Mouse (Mus musculus) liver, embryonic 11.5 days (tissue): ENCODE results near the gene 1810049J17Rik. TPM values are rescaled to one million over a fixed set of nuclear protein-coding genes. Genes with fewer than 3 reads are reported as not detected.

Experiments used
- ATAC-seq: fragments of 200-750 bp; cut with Nextera tagmentation; replicated peaks from 2 replicates; pipeline ENCODE4 v1.8.0; 2017; ENCODE audit warnings: moderate number of reproducible peaks, mild to moderate bottlenecking, moderate TSS enrichment, moderate library complexity; ENCODE audit not compliant: low FRiP score
- DNase-seq: peaks from one replicate; pipeline ENCODE4 v3.0.0-alpha.2; 2017; ENCODE audit warnings: low spot score
- H3K27ac ChIP-seq: fragments of 300-500 bp; sonication (generic); 2 replicates; pipeline ENCODE4 v1.5.1; 2014; ENCODE audit warnings: mild to moderate bottlenecking, low read depth, low read length, control low read depth
- H3K27me3 ChIP-seq: fragments of 300-500 bp; sonication (generic); replicated peaks from 2 replicates; pipeline ENCODE4 v1.6.1; 2014; ENCODE audit warnings: low read length, mixed read lengths; ENCODE audit not compliant: control insufficient read depth, insufficient read depth
- H3K36me3 ChIP-seq: fragments of 300-500 bp; sonication (generic); 2 replicates; pipeline ENCODE4 v1.6.1; 2014; ENCODE audit warnings: mild to moderate bottlenecking, low read length, moderate library complexity, mixed read lengths; ENCODE audit not compliant: control insufficient read depth, insufficient read depth
- H3K4me1 ChIP-seq: fragments of 300-500 bp; sonication (generic); replicated peaks from 2 replicates; pipeline ENCODE4 v1.6.1; 2014; ENCODE audit warnings: low read length, mixed read lengths; ENCODE audit not compliant: control insufficient read depth, insufficient read depth
- H3K4me2 ChIP-seq: fragments of 300-500 bp; sonication (generic); 2 replicates; pipeline ENCODE4 v1.6.1; 2014; ENCODE audit warnings: mild to moderate bottlenecking, control low read depth, moderate library complexity
- H3K4me3 ChIP-seq: fragments of 300-500 bp; sonication (generic); 2 replicates; pipeline ENCODE4 v1.5.1; 2014; ENCODE audit warnings: low read depth, low read length, control low read depth
- H3K9ac ChIP-seq: fragments of 300-500 bp; sonication (generic); 2 replicates; pipeline ENCODE4 v1.6.1; 2014; ENCODE audit warnings: low read depth, low read length, control low read depth
- H3K9me3 ChIP-seq: fragments of 300-500 bp; sonication (generic); 2 replicates; pipeline ENCODE4 v1.6.1; 2016; ENCODE audit warnings: low read length, inconsistent platforms, mixed read lengths; ENCODE audit not compliant: control insufficient read depth
- WGBS: fragments of 180-500 bp; shearing (Covaris S2); extraction: QIAGEN DNeasy Blood & Tissue Kit; methylation state at CpG from one replicate; pipeline ENCODE4 v1.1.7; 2014; 5-methylcytosine and 5-hydroxymethylcytosine counted together
- polyA plus RNA-seq: library from polyadenylated mRNA; unstranded; fragments of >200 nt; fragmentation: Nextera tagmentation; extraction: Ambion mirVana; gene quantifications from 2 replicates; pipeline ENCODE4 v1.2.1, GENCODE M21; 2014

1810049J17Rik gene
- polyA plus RNA-seq, 1 experiment from 2014 or later: 1.3 TPM

DNA sequence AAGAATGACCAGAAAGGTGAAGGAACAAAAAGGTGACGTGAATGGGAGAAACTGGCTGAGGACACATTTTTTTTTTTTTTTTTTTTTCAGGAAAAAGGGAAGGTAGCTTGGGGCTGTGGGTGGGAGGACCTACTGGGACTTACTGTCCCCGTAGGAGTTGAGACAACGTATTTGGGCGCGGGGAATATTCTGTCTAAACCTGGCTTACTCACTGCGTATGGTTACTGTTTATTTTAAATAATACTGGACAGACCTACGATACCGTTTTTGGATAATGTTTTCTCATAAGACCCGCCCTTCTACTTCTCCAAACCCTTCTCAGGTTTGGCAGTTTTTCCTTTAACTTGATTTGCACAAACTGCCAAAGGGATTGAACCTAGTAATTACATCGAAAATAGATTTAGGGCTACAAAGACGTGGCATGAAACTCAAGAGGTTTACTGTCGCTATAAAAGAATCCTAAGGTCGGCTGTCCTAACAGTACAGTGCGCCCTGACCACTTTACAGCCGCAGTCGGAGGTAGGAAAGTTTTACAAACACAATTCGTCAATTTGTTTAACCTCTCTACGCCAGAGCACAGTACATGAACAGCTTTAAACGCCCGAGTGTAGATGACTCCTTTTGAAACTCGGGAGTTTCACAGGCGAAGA lies 1.1 kb downstream of the 1810049J17Rik start:
- peaks cover 13% of the 10 kb centered on the region for H3K4me1 ChIP-seq
- peak overlapping the region; percentile 92 for H3K4me2 ChIP-seq
- peak overlapping the region; percentile 95 for H3K4me3 ChIP-seq
- ATAC-seq: peak; percentile 22
- H3K27ac ChIP-seq: no peak overlapping the region
- 4% methylated on average over 22 of the region's 22 CpGs for WGBS
- H3K9ac ChIP-seq: peak overlapping the region; percentile 97
- H3K36me3 ChIP-seq: no peaks in the 10 kb centered on the region
- H3K9me3 ChIP-seq: no peaks in the 10 kb centered on the region
- H3K27me3 ChIP-seq: no peaks in the 10 kb centered on the region; the same call in 1 of the 2 replicates
- DNase-seq: no peak

DNA sequence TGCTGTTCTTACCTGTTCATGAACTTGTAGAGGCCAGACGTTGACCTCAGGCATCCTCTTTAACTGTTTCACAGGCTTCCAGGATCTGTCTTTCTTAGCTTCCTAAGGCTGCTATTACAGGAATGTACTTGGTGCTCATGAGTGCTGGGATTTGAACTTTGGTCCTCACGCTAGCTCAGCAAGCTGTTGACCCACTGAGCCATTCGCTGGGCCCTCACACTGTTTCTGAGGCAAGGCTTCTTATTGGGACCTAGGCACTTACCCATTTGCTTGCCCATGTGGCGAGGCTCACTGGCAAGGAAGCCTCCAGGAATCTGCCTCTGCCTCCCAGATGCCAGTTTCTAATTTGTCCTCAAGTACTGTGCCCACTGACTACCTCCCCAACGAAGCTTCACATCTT lies 1.8 kb downstream of the 1810049J17Rik start:
- H3K27ac ChIP-seq: no peak overlapping the region
- ATAC-seq: no peak
- 42% methylated on average over 5 of the region's 5 CpGs for WGBS
- DNase-seq: no peak
- H3K4me3 ChIP-seq: no peak overlapping the region
- peaks cover 13% of the 10 kb centered on the region for H3K4me1 ChIP-seq
- H3K27me3 ChIP-seq: no peaks in the 10 kb centered on the region; the same call in 1 of the 2 replicates
- H3K9ac ChIP-seq: no peak overlapping the region
- no peak overlapping the region; the same call in 1 of the 2 replicates for H3K4me2 ChIP-seq
- no peaks in the 10 kb centered on the region for H3K36me3 ChIP-seq
- H3K9me3 ChIP-seq: no peaks in the 10 kb centered on the region

DNA sequence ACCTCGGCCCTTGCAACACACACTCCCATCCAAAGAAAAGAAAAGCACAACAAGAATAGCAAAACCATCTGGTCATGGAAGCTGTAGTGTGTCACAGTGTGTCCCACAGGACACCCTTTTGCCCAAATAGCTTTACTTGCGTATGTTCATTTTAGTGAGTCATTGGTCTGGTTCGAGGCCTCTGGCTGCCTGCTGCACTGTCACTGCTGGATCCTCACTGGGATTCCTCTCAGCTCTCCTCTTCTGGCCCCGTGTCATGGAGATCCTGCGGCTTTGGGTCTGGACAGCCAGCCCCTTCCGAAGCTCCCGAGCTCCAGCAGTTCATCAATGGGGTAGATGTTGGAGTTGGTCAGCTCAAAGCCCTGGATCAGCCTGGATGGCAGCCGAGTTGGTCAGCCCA lies 3.2 kb downstream of the 1810049J17Rik start:
- 82% methylated on average over 8 of the region's 8 CpGs for WGBS
- H3K4me2 ChIP-seq: no peak overlapping the region

DNA sequence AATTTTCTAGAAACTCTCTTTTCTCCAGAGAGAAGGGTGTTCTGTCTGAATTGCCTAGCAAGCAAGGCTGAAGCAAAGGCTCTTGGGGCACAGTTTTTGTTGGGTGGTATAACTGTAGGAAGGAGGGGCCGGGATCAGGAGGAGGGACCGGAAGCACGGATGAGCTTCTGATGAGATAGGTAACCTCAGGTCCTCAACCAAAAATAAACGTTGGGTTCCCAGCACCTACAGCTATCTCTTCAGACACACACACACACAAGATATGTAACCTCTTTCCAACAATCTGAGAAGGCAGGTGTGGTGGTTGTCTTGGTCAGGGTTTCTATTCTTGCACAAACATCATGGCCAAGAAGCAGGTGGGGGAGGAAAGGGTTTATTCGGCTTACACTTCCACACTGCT lies 4.4 kb downstream of the 1810049J17Rik start:
- no peaks in the 10 kb centered on the region for H3K36me3 ChIP-seq
- H3K4me1 ChIP-seq: 0 out of 2 replicates have a peak, but pooled peaks cover 3% of the 10 kb centered on the region
- no peaks in the 10 kb centered on the region for H3K9me3 ChIP-seq
- no peak overlapping the region for H3K4me3 ChIP-seq
- H3K9ac ChIP-seq: no peak overlapping the region
- no peak for ATAC-seq
- 44% methylated on average over 5 of the region's 5 CpGs for WGBS
- H3K27me3 ChIP-seq: no peaks in the 10 kb centered on the region; the same call in 1 of the 2 replicates
- H3K4me2 ChIP-seq: no peak overlapping the region
- no peak for DNase-seq
- no peak overlapping the region; the same call in 1 of the 2 replicates for H3K27ac ChIP-seq

More for the DNA sequence above, 3.2 kb downstream of the 1810049J17Rik start:
- no peaks in the 10 kb centered on the region for H3K9me3 ChIP-seq
- DNase-seq (no peak), ATAC-seq (no peak)
- no peak overlapping the region for H3K27ac ChIP-seq
- no peaks in the 10 kb centered on the region; the same call in 1 of the 2 replicates for H3K27me3 ChIP-seq
- peaks cover 6% of the 10 kb centered on the region for H3K4me1 ChIP-seq
- H3K36me3 ChIP-seq: no peaks in the 10 kb centered on the region
- no peak overlapping the region for H3K4me3 ChIP-seq
- H3K9ac ChIP-seq: no peak overlapping the region

DNA sequence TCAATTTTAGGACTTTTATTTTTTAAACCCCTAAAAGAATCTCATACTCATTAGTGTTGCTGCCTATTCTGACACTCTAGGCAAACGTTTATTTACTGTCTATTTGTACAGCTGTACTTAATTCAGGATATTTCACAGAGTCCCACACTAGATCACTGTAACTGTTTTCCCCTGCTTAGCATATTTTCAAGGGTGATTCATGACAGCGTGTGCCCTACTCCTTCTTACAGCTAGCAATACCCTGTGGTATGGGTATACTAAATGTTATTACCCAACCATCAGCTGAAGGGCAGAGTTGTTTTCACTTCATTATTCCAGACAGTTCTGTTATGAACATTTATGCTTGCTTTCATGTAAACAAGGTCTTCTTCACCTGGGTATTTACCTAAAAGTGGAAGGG lies 5.7 kb downstream of the 1810049J17Rik start:
- H3K9me3 ChIP-seq: no peaks in the 10 kb centered on the region
- WGBS: 70% methylated on average over 2 of the region's 2 CpGs
- ATAC-seq: no peak
- H3K4me1 ChIP-seq: peaks cover 3% of the 10 kb centered on the region; the same call in 1 of the 2 replicates
- DNase-seq: no peak
- no peak overlapping the region for H3K9ac ChIP-seq
- no peak overlapping the region for H3K4me2 ChIP-seq
- H3K27ac ChIP-seq: no peak overlapping the region
- H3K4me3 ChIP-seq: no peak overlapping the region
- no peaks in the 10 kb centered on the region; the same call in 1 of the 2 replicates for H3K27me3 ChIP-seq
- H3K36me3 ChIP-seq: no peaks in the 10 kb centered on the region

DNA sequence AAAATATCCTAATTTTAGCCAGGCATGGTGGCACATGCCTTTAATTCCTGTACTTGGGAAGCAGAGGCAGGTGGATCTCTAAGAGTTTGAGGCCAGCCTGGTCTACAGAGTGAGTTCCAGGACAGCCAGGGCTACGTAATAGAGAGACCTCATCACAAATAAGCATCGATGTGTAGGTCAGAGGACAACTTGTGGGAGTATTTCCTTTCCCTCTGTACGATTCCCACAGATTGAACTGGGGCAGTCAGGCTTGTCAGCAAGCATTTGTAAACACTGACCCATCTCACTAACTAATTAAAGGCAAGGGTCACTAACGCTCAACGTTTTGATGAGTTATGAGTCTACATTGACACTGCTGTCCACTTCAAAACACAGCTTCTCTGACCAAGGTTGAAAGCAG lies 7.1 kb downstream of the 1810049J17Rik start:
- Histone ChIP-seq H3K27me3 (no peaks in the 10 kb centered on the region; the same call in 1 of the 2 replicates), H3K27ac (no peak overlapping the region), H3K9me3 (no peaks in the 10 kb centered on the region), H3K4me1 (peaks cover 6% of the 10 kb centered on the region), H3K4me3 (no peak overlapping the region), H3K36me3 (no peaks in the 10 kb centered on the region), H3K4me2 (no peak overlapping the region), H3K9ac (no peak overlapping the region)
- WGBS: 79% methylated on average over 5 of the region's 5 CpGs
- no peak for DNase-seq
- no peak for ATAC-seq

DNA sequence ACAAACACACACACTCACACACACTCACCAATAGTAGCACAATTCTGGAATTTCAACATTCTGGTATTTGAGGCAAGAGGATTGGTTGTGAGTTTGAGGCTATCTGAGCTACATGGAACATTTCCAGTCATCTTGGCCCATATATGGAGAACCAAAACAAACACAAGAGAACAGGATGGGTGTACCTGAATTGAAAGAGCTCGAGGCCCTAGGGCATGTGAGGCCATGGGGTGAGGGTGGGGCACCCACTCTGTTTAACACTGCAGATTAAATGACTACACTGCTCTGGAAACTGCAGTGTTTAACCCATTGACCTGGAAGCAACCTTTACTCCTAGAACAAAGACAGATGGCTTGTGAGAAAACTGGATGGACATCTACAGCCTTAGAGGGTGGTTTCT lies 8.4 kb downstream of the 1810049J17Rik start:
- DNase-seq: no peak
- H3K27ac ChIP-seq: no peak overlapping the region
- peaks cover 6% of the 10 kb centered on the region for H3K4me1 ChIP-seq
- 23% methylated on average over 1 of the region's 1 CpGs for WGBS
- H3K9me3 ChIP-seq: no peaks in the 10 kb centered on the region
- no peak for ATAC-seq
- H3K4me2 ChIP-seq: no peak overlapping the region
- H3K36me3 ChIP-seq: no peaks in the 10 kb centered on the region
- H3K27me3 ChIP-seq: no peaks in the 10 kb centered on the region
- H3K4me3 ChIP-seq: no peak overlapping the region
- H3K9ac ChIP-seq: no peak overlapping the region

DNA sequence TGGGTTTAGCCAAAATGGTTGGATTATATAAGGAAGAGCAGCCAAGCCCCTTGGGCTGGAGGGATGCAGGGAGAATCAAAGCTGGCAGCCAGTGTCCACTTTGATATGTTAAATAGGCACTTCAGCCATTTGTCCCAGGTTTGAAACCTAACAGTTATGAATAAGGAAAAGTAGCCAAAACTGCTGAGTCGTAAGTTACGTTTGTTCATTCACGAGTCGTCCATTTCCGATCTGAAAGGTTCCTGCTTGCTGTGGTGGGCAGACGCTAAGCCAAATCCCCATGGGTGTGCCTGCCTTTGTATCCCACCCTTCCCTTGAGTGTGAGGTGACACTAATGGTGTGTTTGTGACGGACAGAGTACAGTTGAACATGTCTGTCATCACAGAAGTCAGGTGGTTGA lies 10.2 kb downstream of the 1810049J17Rik start:
- Histone ChIP-seq H3K9me3 (no peaks in the 10 kb centered on the region), H3K9ac (no peak overlapping the region), H3K36me3 (no peaks in the 10 kb centered on the region), H3K27ac (no peak overlapping the region), H3K4me1 (peaks cover 16% of the 10 kb centered on the region), H3K27me3 (no peaks in the 10 kb centered on the region), H3K4me2 (no peak overlapping the region), H3K4me3 (no peak overlapping the region)
- DNase-seq (no peak), ATAC-seq (no peak)
- WGBS: 80% methylated on average over 7 of the region's 7 CpGs

DNA sequence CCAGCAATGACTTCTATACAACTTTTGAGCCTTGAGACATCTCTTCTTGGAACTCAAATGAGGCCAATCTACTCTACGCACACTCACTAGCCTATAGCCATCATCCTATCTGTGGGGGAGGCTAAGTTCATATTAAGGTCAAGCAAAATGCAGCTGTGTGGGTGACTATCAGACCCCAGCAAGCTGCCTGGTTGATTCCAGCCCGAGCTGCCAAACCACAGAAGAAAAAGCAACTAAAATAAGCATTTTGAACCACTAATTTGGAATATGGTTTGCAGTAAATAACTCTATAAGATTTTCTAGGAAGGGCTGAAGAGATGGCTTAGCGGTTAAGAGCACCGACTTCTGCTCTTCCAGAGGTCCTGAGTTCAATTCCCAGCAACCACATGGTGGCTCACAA lies 11.0 kb downstream of the 1810049J17Rik start:
- Histone ChIP-seq H3K27ac (no peak overlapping the region), H3K4me3 (no peak overlapping the region), H3K4me2 (no peak overlapping the region), H3K9me3 (no peaks in the 10 kb centered on the region), H3K27me3 (no peaks in the 10 kb centered on the region), H3K9ac (no peak overlapping the region), H3K4me1 (peaks cover 19% of the 10 kb centered on the region), H3K36me3 (no peaks in the 10 kb centered on the region)
- DNase-seq (no peak), ATAC-seq (no peak)
- 60% methylated on average over 4 of the region's 4 CpGs for WGBS
